Mouse (Mus musculus): ENCODE data around the gene Frrs1.
A peak's percentile ranks its signal among the peaks of the same experiment; 100 is the strongest.

Gene Frrs1

DNA sequence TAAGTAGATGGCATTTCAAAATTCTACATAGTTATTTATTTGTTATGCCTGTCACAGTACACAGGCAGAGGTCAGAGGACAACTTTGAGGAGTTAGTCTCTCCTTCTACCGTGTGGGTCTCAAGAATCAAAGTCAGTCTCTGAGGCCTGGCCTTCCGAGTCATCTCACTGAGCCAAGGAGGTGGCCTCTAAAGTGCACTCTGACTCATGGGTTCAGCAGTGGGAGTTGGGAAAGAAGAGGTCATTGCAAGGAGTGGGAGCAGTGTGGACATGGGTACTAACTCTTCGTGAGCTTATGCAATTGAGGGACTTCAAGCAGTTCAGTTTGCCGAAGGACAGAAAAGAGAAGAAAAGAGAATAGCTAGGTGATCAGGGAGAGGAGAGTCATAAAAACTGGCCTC lies 10.3 kb upstream of the Frrs1 start:
- no peak for DNase-seq

DNA sequence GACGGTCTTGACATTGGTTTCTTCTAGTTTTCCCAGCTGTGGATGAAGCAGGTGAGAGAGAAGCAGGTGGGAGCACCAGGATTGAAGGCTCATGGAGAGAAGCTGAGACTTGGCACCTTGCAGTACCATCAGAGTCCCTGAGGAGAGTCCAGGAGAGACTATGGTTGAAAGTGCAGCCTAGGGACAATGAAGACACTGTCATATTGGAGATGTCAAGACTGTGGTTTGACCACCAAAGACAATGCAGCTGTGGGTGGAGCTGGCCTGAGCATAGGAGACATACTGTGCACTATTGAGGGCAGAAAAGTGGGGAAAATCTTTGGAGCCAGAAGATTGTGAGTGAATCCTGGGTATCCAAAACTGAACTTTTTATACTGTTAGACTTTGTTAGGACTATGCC lies 8.9 kb upstream of the Frrs1 start:
- no peak for DNase-seq

DNA sequence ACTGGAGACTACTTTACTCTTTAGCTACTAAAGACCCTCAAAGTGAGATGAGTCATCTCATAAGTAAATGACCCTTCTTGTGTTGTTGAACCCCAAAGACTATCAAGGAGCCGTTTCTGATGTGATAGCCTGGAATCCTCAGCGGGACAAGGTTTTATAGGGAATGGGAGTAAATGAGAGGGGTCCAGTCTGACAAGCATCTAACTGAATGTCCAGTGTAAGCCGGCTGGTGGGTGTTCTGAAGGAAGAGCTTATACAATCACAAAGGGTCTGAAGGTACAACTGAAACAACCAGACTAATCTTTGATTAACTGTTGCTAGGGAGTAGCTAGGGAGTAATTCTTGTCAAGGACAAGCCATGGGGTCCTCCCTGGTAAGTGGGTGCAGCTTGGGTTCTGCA lies 6.8 kb upstream of the Frrs1 start:
- DNase-seq = no peak

DNA sequence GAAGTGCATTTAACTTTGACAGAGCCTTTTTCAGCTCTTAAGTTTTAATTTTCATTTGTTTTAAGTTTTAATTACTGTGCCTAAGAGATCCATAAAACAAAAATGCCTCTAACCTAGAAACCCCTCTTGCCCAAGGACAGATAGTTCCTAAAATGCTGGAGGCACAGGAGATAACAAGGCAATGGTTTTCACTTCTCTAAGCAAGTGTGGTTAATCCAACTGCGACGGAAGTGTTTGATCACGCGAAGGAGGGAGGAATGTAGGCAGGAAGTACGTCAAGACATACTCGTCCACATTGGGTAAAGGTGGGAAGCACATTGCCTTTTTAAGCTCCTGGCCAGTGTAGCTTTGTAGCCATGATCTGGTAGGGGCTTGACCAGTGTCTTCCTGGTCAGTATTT lies 1.7 kb upstream of the Frrs1 start:
- DNase-seq = no peak

DNA sequence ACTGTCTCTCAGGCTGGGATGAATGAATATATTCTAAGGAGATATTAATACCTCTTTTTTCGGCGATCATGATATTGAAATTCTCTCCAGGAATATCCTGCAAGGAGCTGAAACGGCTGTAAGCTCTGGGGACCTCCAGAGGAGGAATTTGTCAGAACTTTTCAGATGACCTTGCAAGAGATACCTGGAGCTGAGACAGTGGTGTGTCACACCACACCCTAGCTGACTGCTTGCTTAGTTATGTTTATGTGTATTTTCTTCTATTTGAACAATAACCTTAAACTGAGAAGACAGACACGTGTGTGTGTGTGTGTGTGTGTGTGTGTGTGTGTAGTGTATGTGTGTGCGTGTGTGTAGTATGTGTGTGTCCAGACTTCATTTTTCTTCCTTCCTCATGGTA lies 488 bp downstream of the Frrs1 start:
- DNase-seq = no peak

DNA sequence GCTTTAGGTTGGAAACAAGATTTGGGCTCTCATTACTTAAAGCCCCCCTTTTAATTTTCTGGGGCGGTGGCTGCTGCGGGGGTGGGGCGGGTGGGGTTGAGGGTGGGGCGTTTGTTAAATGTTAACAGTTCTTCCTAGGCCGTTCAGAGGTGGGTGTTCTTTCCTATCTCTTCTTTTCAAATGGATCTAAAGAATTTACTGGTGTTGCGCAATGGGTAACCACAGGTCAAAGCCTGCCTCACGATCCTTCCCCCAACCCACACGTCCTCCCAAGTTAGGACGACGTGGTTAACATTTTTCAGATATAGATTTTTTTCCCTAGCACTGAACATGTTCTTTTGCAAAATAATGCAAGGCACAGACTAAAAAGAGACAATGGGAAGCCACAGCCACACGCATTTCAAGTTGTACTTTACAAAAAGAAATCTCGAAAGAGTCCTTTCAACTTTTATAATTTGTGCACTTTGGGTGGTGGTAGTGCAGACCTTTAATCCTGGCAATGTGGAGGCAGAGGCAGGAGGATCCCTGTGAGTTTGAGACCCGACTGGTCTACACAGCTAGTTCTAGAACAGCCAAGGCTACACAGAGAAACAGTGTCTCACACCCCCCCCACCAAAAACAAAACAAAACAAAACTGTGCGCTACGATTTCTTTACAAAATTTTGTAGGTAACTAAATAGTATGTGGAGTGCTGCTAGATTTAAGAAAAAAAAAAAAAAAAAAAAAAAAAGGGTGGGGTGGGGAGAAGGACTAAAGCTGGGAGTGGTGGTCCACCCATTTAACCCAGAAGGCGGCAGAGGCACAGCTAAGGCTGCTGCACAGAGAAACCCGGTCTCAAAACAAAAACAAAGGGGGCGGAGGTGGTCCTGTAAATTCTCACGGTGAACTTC lies 1.3 kb downstream of the Frrs1 start:
- no peak for DNase-seq

DNA sequence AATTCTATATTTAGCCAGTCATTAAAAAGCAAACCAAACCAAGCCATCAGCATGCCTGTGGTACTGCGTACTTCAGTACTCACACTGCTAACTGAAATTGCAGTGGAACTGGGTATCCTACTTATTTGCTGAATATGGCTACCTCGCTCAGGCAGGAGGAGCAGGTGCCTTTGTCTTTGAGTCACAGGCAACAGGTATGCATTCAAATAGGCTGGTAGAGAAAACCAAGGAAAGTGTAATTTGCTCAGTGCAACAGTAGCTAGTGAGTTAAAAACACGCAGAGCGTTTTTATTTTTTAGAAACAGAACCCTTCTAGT lies 1.9 kb downstream of the Frrs1 start:
- DNase-seq = no peak

DNA sequence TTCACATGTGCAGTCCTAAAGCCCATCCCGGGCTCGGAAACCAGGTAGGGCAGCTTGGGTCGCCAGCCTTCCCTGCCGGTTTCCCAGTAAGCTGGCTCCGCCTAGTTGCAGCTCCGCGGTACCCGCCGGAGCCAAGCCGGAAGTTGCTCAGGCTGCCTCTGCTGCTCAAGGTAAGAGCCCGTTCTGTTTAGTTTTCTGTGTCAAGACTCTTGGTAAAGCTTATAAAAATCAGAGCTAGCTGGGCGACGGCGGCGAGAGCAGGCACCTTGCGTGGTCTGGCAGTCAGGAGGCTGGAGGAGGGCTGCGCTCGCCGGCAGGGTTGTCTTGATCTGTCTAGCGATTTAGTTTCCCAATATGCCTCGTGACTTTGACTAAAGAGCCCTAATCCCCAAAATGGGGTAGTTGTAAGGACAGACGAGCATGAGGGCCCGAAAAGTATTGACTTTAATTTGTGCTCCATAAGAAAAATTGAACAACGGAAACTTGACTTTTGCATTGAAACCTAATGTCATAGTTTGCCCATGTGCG lies 2.3 kb downstream of the Frrs1 start:
- peak; percentile 30 to 37 for DNase-seq

DNA sequence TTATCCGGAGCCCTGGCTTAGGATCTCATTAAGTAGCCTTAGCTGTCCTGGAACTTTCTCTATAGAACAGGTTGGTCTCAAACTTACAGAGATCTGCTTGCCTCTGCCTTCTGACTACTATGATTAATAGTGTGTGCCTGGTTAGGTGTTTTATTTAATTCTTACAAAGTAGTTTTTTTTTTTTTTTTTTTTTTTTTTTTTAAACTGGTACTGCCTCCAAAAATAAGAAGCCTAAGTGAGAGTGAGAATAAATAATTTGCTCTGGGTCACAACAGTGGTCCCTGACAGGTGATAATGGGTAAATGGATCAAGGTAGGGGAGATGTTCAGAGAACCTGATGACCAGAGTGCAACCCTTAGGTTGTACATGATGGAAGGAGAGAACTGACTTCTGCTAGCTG lies 3.4 kb downstream of the Frrs1 start:
- DNase-seq = no peak

DNA sequence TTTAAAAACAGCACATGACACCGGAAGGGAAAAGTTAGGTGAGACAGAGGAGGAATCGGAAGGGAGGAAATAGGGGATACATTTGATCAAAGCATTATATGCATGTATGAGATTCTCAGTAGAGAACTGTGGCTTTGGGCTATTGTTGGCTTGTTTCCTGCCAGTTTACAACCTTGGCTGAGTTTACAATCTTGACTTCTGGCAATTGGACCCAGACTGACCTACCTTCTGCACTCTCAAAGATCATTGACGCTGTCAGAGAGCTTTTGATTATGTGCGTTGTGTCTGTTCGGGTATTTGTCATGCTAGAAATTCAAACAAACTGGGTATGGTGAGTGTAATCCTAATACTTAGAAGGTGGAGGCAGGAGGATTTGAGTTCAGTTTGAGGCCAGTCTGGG lies 5.2 kb downstream of the Frrs1 start:
- no peak for DNase-seq

DNA sequence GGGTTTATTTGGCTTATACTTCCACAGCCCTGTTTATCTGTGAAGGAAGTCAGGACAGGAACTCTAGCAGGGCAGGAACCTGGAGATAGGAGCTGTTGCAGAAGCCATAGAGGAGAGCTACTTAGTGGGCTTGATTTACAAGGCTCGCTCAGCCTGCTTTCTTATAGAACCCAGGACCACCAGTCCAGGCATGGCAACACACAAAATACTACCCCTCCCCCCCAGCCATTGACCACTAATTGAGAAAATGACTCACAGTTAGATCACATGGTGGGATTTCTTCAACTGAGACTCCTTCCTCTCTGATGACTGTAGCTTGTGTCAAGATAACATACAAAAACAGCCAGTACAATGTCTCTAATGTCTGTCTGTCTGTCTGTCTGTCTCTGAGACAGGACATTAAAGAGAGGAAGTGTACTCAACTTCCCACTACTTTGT lies 6.0 kb downstream of the Frrs1 start:
- no peak for DNase-seq

DNA sequence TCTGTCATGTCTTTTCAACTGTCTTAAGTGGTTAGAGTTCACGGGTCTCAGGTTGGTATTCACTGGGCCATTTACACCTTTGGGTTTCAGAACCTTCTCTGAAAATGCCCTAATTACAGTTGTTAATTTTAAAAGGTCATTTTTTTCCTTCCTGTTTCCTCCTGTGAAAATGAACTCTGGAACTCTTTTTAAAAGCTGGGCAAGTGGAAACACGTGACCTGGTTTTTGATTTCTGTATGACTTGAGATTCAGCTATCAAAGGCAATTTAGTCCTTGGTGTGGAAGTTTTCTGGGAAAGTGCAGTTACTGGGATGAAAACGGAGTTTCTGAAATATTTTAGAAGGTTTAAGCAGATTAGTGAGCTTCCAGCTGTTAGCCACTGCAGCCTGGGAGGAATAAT lies 11.1 kb downstream of the Frrs1 start:
- DNase-seq = no peak

DNA sequence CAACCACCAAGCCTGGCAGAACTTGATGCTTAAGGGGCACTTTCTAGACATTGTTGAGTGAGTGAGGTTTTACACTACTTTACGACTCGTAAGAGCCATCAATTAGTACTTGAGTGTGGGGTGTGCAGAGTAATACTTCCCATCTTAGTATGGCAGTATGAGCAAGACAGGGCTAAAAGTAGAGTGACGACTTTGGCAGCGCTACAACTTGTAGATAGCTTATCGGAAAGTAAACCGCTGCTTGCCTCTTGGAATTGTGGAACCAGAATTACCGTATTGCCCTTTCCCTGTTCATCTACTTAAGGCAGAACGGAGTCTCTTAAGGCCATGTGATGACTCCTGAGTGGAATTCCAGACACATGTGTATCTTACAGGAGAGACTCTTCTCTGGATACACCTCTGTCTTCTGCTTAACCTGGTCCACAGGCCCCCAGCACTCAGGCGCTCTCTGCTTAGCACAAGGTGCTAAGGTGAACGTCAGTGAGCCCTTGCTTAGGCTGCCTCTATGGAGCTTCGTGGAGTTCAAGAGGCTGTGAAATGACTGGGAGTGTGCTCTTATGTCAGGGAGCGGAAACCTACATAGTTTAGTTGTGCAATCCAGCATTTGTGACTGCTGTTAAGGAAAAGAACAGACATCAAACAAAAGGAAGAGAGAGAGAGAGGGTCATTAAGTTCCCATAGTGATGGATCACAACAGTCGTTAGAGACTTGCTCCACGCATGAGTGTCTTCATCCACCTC lies 23.1 kb downstream of the Frrs1 start:
- DNase-seq = no peak

DNA sequence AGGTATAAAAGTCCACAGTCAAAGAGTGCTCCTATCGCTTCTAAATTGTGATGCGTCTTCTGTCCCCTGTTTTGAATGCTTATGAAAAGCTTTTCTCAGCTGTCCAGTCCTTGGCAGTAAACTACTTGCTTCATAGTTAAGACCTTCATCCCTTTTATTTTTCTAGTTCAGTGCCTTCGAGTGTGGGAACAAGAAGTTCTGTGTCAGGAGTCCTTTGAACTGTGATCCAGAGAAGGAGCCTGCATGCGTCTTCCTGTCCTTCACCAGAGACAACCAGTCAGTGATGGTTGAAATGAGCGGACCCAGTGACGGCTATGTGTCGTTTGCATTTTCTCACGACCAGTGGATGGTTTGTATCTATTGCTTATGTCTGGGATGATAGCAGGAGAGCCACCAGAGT lies 25.7 kb downstream of the Frrs1 start:
- no peak for DNase-seq

DNA sequence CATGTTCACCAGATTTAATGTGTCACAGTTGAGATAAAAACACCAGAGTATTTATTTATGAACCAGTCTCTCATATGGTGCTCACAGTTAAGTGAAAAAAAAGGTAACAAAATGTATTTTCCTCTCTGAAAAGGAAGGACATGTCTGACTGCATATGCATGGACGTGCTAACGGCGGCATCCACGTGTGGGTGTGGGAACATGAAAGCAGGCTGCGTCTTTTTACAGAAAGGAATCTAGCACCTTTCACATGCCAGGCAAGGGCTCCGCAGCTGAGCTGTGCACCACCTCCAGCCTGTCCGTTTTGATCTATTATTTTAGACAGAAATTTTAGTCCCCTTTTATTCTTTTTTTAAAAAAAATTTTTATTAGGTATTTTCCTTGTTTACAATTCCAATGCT lies 30.1 kb downstream of the Frrs1 start:
- DNase-seq = no peak

DNA sequence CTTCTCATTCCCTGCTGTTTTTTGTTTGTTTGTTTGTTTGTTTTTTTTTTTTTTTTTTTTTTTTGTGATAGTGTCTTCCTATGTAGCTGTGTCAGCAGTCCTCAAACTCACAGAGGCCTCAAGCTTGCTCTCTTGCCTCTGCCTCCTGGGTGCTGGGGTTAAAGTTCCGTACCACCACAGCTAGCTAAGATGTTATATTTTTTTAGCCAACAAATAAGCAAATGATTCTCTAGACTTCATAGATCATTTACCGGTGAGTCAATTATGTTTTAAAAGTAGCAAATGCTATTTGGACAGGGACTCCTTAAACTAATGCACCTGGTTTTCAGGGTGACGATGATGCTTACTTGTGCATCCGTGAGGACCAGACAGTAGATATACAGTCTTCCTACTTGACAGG lies 31.3 kb downstream of the Frrs1 start:
- DNase-seq = no peak

DNA sequence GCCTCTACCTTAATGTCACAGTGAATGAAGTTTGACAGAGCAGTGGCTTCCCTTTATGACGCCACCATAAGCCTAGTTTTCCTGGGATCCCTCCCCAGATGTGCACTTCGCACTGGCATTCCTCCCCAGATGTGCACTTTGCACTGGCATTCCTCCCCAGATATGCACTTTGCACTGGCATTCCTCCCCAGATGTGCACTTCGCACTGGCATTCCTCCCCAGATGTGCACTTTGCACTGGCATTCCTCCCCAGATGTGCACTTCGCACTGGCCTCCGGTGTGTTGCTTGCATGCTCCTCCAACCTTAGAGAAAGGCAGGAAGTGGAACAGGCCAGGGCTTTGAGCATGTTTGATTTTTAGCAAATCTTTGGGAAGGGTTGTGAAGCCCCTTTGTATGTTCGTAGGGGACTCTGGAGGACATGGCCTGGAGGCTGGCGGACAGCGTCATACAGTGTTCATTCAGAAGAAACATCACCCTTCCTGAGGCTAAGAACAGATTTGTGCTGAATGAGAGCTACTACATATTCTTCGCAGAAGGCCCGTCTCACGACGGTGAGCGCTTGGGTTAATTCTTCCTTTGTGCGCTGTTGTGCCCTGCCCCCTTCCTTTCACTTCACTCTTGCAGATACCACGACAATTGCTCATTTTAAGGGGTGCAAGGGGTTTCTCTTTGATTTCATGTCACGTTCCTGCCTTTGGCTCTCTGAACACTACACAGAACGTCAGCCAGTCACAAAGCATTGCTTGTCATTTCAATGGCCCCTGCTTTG lies 32.4 kb downstream of the Frrs1 start:
- DNase-seq = no peak

DNA sequence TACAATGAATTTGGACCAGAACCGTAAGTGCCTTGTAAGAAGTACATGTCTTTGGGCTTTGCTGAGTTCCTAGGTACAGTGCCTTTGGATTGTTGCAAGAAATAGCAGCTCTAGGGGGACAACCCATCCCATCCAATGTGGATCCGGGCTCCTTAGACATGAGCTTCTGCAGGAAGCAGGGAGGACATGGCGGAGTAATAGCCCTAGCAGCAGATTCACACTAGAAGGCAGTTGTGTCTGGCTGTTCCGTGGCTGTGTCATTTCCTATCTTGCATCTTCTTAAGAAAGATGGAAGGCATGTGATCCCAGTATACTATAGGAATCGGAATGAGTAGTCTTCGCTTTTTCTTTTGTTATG lies 32.9 kb downstream of the Frrs1 start:
- DNase-seq = no peak

DNA sequence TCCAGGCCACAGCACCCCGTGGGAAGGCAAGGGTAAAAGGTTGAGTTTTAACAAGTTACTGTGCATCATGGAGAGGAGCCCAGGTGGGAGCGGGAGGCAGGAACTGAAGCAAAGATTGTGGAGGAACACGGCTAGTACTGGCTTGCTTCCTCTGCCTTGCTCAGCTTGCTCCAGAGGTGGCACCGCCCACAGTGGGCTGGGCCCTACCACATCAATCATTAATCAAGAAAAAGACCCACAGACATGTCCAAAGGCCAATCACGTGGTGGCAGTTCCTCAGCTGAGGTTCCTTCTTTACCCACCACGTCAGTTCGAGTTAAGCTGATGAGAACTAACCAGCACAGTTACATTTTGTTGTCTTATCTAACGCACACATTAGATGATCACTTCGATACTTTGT lies 33.6 kb downstream of the Frrs1 start:
- no peak for DNase-seq

DNA sequence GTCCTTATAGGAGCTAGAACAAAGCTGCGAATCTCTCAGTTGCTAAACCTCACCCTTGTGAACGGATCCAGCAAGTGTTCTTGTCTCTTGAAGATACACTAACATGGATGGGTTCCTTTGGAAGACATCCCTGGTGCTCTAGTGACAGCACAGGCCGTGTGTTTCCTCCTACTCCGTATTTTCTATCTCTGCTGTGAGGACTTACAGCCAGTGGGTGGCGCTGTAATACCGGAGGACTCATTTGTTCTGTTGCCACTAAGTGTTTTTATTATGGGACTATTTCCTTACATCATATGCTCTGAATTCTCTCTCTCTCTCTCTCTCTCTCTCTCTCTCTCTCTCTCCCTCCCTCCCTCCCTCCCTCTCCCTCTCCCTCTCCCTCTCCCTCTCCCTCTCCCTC lies 44.9 kb downstream of the Frrs1 start:
- peak; percentile 32 to 51 for DNase-seq

DNA sequence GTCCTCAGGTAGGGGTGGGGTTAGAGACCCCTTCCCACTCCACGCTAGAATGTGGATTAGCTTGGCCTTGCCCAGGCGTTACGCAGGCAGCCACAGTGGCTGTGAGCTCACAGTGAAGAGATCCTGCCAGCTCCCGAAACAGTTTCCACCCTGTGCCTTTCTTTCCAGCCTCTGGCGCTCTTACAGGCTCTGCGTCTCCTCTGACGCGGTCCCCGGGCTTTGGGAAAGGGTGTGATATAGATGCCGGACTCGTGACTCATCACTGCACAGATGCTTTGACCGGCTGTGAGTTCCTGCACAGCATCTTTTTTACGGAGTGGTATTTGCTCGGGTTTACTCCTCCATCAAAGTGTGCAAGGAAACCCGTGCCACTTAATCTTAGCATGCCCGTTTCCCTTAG lies 46.6 kb downstream of the Frrs1 start:
- peak in 1 of 2 experiments; percentile 3 for DNase-seq

DNA sequence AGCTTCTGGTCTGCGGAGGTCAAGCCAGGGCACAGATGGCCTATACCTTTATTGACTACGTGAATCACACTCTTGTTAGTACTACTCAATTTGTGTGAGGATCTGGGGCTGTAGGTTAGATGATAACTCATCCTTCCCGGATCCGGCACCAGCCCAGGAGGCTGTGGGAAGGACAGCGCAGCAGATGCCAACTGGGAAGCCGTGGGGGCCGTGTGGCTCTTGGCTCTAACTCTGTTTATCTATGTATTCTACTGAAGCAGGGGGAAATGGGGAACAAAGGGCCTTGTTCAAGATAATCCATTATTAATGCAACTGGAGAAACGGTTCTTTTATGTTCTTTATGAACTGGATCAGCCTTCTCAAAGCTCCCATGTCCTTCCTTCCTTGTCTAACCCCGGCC lies 47.3 kb downstream of the Frrs1 start:
- DNase-seq = no peak

DNA sequence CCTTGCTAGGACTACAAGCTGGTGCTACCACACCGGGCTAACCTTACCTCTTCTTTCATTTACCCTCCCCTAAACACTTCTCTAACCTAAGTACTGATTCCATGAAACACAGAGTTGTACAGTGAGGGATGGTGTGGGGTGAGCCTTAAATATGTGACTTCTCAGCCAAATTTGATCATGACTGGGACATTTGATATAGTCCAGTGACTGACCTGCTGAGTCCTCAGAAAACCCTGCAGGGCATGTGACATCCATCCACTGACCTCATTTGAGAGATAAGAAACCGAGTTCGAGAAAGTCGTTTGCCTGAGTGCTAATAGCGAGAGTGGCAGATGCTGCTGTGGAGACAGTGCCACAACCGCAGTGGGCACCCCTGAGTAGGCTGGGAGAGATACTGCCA lies 55.1 kb downstream of the Frrs1 start:
- DNase-seq = no peak

DNA sequence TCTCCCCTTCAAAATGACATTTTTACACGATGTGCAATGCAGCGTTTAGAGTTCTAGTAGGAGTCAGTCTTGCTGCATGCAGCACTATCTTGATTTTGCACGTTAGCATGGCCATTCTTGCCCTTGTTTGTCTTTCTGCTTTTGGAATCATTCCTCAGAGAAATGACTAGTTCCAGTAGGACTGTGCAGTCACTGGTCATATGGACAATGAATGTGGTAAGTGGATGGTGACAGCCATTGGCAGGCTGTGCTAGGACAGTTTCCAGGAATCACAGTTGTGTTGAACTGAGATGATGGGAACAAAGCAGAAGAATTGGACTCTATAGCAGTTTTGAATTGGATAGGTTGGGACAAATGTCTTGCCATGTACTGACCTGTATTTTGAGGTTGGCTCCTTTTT lies 55.7 kb downstream of the Frrs1 start:
- no peak for DNase-seq

Data from cerebellum, postnatal 36 days (tissue).